Mouse (Mus musculus) layer of hippocampus, adult 9-10 months (tissue): ENCODE measurements around the gene L3mbtl3.

ENCODE experiments used
- DNase-seq: peaks from one replicate; pipeline ENCODE4 v3.0.0; 2022; ENCODE audit warnings: low spot score

The L3mbtl3 gene

DNA sequence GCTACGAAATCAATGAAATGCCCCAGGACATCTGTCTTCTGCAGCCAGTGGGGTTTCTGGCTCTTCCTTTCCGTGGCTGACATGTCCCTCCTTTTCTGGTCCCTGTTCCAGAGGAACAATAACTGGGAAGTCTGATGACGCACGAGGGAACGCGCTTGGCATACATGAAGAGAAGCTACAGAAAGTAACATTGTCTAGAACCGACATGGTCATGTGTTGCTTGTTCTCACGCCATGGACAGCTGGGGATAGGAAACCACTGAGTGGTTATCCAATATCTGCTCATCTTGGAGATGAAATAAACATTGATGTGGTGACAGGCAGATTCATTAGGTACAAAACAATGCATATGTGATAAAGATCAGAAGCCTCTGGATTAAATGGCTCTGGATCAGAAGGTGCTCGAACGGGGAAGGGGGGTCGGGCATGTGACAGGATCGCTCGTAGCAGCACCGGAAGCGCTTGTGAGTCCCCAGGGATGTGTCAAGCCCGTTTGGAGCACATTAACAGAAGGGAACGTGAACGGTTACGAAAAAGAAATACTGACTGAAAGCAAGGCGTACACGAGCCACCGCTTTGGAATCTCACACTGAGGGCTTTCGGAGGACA lies 37.8 kb downstream of the L3mbtl3 start:
- no peak for DNase-seq

DNA sequence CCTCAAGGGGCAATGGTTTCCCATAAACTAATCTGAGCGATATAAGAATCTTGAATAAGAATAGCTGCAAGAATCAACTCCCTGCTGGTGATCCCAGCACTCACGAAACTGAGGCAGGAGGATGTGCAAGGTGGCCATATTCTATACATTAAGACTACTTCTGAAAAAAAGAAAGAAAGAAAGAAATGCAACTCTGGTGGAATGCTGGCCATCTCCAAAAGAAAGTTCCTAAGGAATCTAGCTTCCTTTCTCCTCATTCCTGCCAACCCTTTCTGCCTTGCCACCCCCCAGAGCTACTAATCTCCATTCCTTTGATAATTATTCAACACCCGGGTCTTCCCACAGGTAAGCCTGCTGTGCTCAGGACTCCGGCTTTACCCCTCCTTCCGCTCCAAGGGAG lies 41.8 kb downstream of the L3mbtl3 start:
- no peak for DNase-seq

- DNase-seq, result no peak
Observed at GRCm38 (mm10) chr10:26332781-26333180, 43.0 kb downstream of the L3mbtl3 start.

- DNase-seq, result no peak
Observed at GRCm38 (mm10) chr10:26328843-26329242, 46.9 kb downstream of the L3mbtl3 start.

DNA sequence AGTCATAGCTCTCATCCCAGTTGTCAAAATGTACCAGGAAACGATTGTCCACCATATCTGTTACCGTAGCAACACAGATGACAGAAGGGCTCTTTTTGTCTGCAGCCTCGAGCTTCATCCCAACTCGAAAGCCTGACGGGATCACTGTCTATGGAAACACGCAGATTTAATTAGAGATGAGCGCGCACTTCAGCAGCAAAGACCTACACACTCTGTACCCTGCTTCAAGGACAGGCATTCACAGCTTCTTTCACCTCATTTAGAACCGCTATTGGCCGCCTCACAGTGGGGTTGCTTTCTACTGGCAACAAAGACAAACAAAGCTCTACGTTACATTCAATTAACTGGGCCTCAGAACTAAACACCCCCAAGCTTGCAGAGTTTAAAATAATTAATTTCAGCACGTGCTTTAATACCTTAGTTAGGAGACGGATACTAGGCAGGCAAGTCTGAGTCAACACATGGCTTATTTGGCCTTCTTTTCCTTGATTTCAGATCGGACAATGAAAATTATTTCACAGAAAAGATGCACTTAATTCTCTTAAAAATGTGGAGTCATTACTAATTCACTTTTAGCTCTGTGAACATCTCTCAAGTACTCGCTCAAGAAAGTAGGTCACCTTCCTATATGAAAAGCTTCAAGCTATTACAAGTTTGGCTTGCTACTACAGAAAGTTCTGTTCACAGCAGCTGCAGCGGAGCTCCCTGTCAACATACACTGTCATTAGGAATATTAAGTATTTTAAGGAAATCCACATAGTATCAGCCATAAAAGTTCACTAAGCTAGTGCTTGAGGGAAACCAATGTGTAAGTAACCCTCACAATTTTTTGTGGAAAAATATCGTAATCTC lies 47.9 kb downstream of the L3mbtl3 start:
- DNase-seq, result no peak

DNA sequence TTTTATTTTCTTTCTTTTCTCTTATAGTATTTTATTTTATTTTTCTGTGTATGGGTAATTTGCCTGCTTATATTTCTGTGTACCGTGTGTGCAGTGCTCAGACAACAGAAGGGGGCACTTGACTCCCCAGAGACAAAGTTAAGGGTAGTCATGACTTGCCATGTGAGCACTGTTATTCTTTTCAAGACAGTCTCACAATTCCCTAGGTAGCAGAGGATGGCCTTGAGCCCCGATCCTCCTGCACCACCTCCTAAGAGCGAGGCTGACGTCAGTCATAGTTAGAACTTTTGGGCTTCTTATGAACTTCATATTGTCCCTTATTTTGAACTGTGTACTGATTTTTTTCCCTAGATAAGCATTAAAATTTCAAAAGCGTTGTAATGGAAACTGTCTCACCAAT lies 48.5 kb downstream of the L3mbtl3 start:
- DNase-seq, result no peak

DNA sequence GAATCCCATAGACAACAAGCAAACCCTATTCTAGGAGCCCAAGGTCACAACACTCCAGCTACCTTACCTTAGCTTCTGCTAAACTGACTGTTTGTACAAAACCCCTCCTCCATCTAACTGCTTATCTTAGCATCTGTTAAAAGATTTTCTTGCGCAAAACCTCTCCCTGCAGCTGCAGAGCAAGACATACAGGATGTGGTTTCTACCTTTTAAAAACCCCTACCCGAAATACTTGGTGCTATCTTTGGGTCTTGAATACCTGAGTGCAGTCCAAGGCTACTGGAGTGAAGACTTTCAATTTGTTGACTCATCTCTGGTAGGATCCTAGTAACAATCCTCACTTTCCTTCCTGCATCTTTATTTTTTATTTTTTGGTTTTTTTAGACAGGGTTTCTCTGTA lies 50.5 kb downstream of the L3mbtl3 start:
- no peak for DNase-seq

GRCm38 (mm10) chr10:26322344-26323051 lies 53.3 kb downstream of the L3mbtl3 start:
- no peak for DNase-seq

GRCm38 (mm10) chr10:26320679-26321078 lies 55.1 kb downstream of the L3mbtl3 start:
- no peak for DNase-seq

DNA sequence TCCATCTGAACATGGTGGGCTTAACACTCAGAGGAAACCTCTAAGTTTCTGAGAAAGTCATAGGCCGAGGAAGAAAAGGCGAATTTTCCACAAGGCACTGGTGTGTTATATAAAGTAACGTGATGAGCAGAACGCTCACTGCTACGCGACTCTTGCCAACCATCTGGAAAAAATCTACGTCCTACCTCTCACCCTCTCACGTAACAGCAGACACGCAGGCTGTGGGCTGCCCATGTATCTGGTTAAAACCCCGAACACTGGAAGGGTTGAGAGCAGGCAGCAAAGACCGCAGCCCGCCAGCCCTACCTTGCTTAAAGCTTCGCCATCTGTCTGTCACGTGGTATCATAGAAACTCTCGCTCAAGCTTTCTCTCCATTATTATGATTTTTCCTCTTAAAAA lies 61.4 kb downstream of the L3mbtl3 start:
- no peak for DNase-seq

- no peak for DNase-seq
Observed at GRCm38 (mm10) chr10:26303485-26303884, 72.3 kb downstream of the L3mbtl3 start.

- DNase-seq, result no peak
Observed at GRCm38 (mm10) chr10:26302336-26302735, 73.4 kb downstream of the L3mbtl3 start.

GRCm38 (mm10) chr10:26297626-26298025 lies 78.1 kb downstream of the L3mbtl3 start:
- DNase-seq, result no peak

DNA sequence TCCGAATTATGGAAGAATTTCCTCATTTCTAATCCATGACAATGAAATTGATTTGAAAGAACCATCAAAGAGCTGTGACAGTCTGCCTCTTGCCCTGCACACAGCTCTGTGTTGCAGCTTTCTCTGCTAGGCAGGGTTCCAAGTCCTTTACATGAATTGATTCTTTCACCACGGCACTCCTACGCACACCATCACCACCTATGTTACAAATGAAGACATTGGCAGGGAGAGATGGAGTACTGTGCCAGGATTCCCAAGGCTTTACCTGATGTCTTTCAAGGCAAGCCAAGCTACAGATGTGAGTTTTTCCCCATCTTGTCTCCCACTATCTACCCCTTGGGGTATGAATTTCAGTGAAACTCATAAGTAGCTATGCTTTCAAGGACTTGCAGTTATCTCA lies 78.6 kb downstream of the L3mbtl3 start:
- DNase-seq, result no peak

GRCm38 (mm10) chr10:26287136-26287535 lies 88.6 kb downstream of the L3mbtl3 start:
- no peak for DNase-seq

- no peak for DNase-seq
Observed at GRCm38 (mm10) chr10:26280009-26280408, 95.8 kb downstream of the L3mbtl3 start.

DNA sequence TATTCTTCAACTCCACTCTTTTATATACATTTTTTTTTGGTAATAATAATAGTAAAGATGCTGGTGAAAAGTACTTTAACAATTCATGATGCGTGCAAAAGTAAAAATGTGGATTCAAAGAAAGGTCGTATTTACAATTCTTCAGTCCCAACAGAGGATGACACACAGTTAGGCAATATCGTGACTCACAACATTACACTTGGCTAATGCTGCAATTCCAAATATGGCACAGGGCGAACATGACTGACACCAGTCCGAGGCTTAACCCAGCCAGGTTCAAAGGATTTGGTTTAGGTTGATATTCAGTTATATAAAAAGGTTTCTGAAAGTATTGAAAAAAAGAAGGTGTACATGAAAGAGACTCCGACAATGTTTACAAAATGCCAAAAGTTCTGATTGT lies 100.4 kb downstream of the L3mbtl3 start:
- no peak for DNase-seq

- no peak for DNase-seq
Observed at GRCm38 (mm10) chr10:26263744-26264459, 111.9 kb downstream of the L3mbtl3 start.

DNA sequence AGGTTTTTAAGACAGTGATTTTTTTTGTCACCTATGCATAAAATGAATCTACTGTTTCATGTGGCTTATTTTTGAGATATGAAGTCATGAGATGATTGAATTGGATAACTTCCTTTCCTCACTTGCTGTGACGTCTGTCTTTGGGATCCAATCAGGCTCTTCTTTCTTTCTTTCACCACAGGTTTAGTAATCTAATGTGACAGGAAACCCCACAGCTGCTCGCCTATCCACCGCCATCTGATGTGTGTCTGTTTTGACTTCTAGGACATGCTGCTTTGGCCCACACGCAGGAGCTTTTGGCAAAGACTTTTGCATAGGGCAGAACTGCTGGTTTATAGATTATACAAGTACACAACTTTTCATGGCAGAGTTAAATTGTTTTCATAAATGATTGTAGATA lies 115.9 kb downstream of the L3mbtl3 start:
- no peak for DNase-seq

GRCm38 (mm10) chr10:26249426-26250165 lies 126.2 kb downstream of the L3mbtl3 start:
- DNase-seq, result peak; percentile 32

DNA sequence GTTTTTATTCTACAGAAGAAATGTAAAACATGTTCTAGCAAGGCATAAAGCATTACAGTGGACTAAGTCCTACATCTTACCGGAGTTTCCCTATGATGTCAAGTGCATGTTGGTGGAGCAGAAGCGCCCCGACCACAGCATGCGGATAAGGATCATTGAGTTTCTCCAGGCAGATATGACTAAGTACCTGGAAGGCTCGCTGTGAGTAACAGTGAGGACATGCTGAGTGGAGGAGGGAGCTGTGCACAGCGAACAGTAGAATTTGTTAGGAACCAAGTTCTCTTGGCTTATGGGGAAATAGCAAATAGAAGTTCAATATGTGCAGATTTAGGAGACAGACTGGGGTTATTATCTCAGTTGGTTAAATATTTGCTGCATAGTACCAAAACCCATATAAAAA lies 131.3 kb downstream of the L3mbtl3 start:
- DNase-seq, result no peak

- no peak for DNase-seq
Observed at GRCm38 (mm10) chr10:26243203-26243602, 132.6 kb downstream of the L3mbtl3 start.
